Mouse (Mus musculus): ENCODE data around the gene Mta3. TPM values are rescaled to one million over a fixed set of nuclear protein-coding genes. Genes with fewer than 3 reads are reported as not detected.
A peak's percentile ranks its signal among the peaks of the same experiment; 100 is the strongest.

Mta3 gene
- polyA plus RNA-seq, 1 experiment from 2014 or later, result 31.8 TPM

- WGBS, result 94% methylated on average over 4 of the region's 4 CpGs
- no peaks in the 10 kb centered on the region for H3K36me3 ChIP-seq (replicated peaks)
- H3K27ac ChIP-seq, result no peak overlapping the region
- H3K27me3 ChIP-seq (ENCODE audit: poor library complexity, severe bottlenecking), result no peaks in the 10 kb centered on the region
- no peak for DNase-seq (ENCODE audit: extremely low spot score, low spot score)
- no peak overlapping the region for H3K4me3 ChIP-seq
- no peaks in the 10 kb centered on the region for H3K9me3 ChIP-seq
- peaks cover 22% of the 10 kb centered on the region for H3K4me1 ChIP-seq
Measured at GRCm38 (mm10) chr17:83830616-83831292, 124.8 kb downstream of the Mta3 start.

DNA sequence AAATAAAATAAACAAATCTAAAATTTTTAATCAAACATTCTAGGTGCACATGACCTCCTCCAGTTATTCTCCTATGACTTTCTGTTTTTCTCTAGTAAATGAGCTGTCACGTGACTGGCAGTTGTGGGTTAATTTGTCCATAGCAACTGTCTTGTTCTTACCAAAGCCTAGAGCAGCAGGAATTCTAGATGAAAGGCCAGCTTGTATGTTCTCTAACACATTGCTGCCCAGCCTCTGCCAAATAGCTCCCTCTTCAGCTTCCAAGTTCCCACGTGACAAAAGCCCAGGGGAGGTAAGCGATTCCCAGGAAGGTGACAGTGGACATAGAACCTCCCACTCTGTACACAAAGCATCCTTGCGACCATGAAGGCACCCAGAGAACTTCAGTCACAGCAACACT is 128.2 kb downstream of the Mta3 start:
- no peaks in the 10 kb centered on the region; the same call in 1 of the 2 replicates for H3K27me3 ChIP-seq (ENCODE audit: poor library complexity, severe bottlenecking)
- no peak overlapping the region for H3K27ac ChIP-seq
- H3K4me3 ChIP-seq, result no peak overlapping the region
- H3K4me1 ChIP-seq, result peaks cover 37% of the 10 kb centered on the region
- no peaks in the 10 kb centered on the region for H3K9me3 ChIP-seq
- DNase-seq (ENCODE audit: extremely low spot score, low spot score), result no peak
- WGBS, result 75% methylated on average over 4 of the region's 4 CpGs
- no peaks in the 10 kb centered on the region for H3K36me3 ChIP-seq (replicated peaks)

GRCm38 (mm10) chr17:83836048-83836447 is 130.1 kb downstream of the Mta3 start:
- WGBS, result 58% methylated on average over 3 of the region's 3 CpGs
- Histone ChIP-seq H3K9me3 (no peaks in the 10 kb centered on the region), H3K27me3 (ENCODE audit: poor library complexity, severe bottlenecking) (no peaks in the 10 kb centered on the region; the same call in 1 of the 2 replicates), H3K4me1 (peaks cover 30% of the 10 kb centered on the region), H3K27ac (0 out of 2 replicates have a peak overlapping the region, but pooled peaks have one; percentile 26), H3K36me3 (replicated peaks) (no peaks in the 10 kb centered on the region), H3K4me3 (no peak overlapping the region)
- DNase-seq (ENCODE audit: extremely low spot score, low spot score), result no peak

DNA sequence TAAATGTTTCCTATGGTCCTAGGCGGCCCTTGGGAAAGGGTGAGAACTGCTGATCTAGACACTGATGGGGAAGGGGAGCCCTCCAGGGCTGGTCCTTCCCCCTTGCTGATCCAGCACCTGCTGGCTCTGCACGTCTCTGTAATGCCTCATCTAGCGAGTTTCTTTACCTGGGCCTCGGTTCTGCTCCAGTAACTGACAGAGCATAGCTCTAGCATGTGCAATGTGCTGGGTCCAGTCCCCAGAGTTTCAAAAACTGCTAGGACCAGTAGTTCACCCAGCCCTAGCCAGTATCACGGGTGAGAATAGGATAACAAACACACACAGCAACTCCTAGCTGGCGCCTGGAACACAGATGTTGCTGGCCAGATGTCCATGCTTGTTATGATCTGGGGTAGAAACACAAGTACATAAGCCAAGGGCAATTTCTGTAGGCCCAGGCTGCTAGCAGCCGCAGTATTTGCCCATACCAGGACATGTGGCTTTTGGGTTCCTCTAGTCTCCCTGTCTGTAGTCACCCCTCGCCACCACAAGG is 131.8 kb downstream of the Mta3 start:
- DNase-seq (ENCODE audit: extremely low spot score, low spot score), result no peak
- 79% methylated on average over 8 of the region's 8 CpGs for WGBS

GRCm38 (mm10) chr17:83839132-83839531 is 133.2 kb downstream of the Mta3 start:
- Histone ChIP-seq H3K36me3 (replicated peaks) (no peaks in the 10 kb centered on the region), H3K27me3 (ENCODE audit: poor library complexity, severe bottlenecking) (no peaks in the 10 kb centered on the region; the same call in 1 of the 2 replicates), H3K4me1 (peaks cover 34% of the 10 kb centered on the region), H3K9me3 (no peaks in the 10 kb centered on the region), H3K27ac (no peak overlapping the region), H3K4me3 (no peak overlapping the region)
- WGBS, result 53% methylated on average over 9 of the region's 9 CpGs
- no peak for DNase-seq (ENCODE audit: extremely low spot score, low spot score)

More for the DNA sequence above, 131.8 kb downstream of the Mta3 start:
- H3K27me3 ChIP-seq (ENCODE audit: poor library complexity, severe bottlenecking), result no peaks in the 10 kb centered on the region; the same call in 1 of the 2 replicates
- H3K9me3 ChIP-seq, result no peaks in the 10 kb centered on the region
- no peak overlapping the region for H3K4me3 ChIP-seq
- no peaks in the 10 kb centered on the region for H3K36me3 ChIP-seq (replicated peaks)
- H3K4me1 ChIP-seq, result peaks cover 30% of the 10 kb centered on the region
- H3K27ac ChIP-seq, result no peak overlapping the region

DNA sequence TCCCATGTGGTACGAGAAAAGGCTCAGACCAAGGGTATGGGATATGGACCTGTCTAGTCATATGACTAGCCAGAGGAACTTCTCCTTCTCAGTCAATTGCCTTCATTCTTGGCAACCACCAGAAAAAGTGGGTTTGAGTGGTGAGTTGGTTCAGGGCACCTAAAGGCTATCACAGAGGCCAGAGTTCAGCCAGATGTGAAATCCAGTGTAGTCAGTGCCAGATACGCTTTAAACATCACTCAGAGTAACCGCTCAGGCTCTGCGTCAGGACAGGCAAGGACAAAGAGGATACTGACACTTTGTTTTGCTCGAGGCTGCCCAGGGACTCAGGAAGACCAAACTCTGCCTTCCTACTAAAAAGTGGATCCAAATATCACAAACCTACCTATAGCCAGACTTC is 135.0 kb downstream of the Mta3 start:
- 80% methylated on average over 5 of the region's 5 CpGs for whole genome bisulfite sequencing
- no peak for DNase-seq (ENCODE audit: extremely low spot score, low spot score)
- H3K4me1 ChIP-seq, result peaks cover 27% of the 10 kb centered on the region
- H3K9me3 ChIP-seq, result no peaks in the 10 kb centered on the region
- no peak overlapping the region for H3K27ac ChIP-seq
- H3K4me3 ChIP-seq, result no peak overlapping the region
- H3K36me3 ChIP-seq (replicated peaks), result no peaks in the 10 kb centered on the region
- H3K27me3 ChIP-seq (ENCODE audit: poor library complexity, severe bottlenecking), result no peaks in the 10 kb centered on the region; the same call in 1 of the 2 replicates

GRCm38 (mm10) chr17:83843780-83844179 is 137.8 kb downstream of the Mta3 start:
- peaks cover 11% of the 10 kb centered on the region for H3K27me3 ChIP-seq (ENCODE audit: poor library complexity, severe bottlenecking)
- H3K36me3 ChIP-seq (replicated peaks), result no peaks in the 10 kb centered on the region
- 0 out of 2 replicates have a peak overlapping the region, but pooled peaks have one; percentile 40 for H3K27ac ChIP-seq
- 77% methylated on average over 7 of the region's 7 CpGs for WGBS
- peaks cover 18% of the 10 kb centered on the region for H3K4me1 ChIP-seq
- no peaks in the 10 kb centered on the region for H3K9me3 ChIP-seq
- no peak for DNase-seq (ENCODE audit: extremely low spot score, low spot score)
- H3K4me3 ChIP-seq, result no peak overlapping the region

- peaks cover 31% of the 10 kb centered on the region for H3K4me1 ChIP-seq
- H3K27me3 ChIP-seq (ENCODE audit: poor library complexity, severe bottlenecking), result peaks cover 21% of the 10 kb centered on the region
- H3K9me3 ChIP-seq, result no peaks in the 10 kb centered on the region
- H3K27ac ChIP-seq, result no peak overlapping the region
- no peak overlapping the region for H3K4me3 ChIP-seq
- no peaks in the 10 kb centered on the region for H3K36me3 ChIP-seq (replicated peaks)
- no peak for DNase-seq (ENCODE audit: extremely low spot score, low spot score)
- 89% methylated on average over 8 of the region's 8 CpGs for WGBS
Measured at GRCm38 (mm10) chr17:83845538-83845937, 139.6 kb downstream of the Mta3 start.

DNA sequence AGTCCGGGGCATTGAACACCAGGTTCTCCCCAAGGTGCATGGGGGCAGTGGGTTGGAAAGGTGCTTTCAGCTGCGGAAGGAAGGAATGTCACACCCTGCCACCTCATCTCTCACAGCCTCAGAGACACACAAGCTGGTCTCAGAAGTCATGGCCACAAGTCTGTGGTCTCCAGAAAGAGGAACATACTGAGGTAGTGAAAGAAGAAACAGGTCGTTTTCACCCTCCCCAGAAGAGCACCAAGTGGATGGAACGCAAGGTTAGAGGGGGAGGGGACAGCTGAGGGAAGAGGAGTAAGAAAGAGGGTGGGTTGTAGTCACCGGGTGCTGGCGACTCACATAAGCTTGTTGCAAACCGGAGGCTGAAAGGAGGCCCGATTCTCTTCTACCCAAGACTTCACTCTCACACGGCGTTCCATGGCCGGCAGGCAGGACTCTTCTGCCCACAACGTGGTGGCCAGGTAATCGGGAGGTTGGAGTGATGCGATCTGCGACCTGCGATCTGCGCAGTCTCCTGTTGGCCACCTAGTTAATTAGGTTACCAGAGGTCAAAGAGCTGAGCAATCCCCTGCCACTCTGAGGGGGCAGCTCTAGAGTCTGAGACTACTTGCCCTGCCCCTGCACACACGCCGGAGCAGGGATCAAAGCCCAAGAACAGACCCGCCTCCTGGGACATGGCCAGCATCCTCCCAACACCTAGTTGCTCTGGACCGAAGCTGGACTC is 140.5 kb downstream of the Mta3 start:
- H3K27ac ChIP-seq, result no peak overlapping the region
- peaks cover 21% of the 10 kb centered on the region for H3K27me3 ChIP-seq (ENCODE audit: poor library complexity, severe bottlenecking)
- H3K36me3 ChIP-seq (replicated peaks), result no peaks in the 10 kb centered on the region
- no peak overlapping the region for H3K4me3 ChIP-seq
- WGBS, result 83% methylated on average over 21 of the region's 21 CpGs
- no peaks in the 10 kb centered on the region for H3K9me3 ChIP-seq
- no peak for DNase-seq (ENCODE audit: extremely low spot score, low spot score)
- H3K4me1 ChIP-seq, result peaks cover 31% of the 10 kb centered on the region

DNA sequence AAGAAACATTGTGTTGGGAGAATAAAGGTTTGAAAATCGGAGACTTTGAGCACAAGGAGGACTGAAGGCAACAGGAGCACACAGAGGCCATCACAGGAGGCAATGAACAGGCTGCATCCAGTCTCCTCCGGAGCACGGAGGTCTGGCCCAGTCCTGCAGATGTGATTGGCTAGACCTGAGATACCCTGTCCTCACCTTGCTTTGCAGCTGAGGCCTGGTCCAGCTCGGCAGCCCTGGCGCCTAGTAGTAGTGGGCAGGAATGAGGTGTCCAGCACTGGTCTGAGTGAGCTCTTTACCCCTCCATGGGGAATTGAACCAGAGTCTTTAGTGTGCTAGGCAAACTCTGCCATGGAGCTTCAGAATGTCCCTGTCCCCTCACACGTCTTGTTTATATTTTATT is 141.1 kb downstream of the Mta3 start:
- Histone ChIP-seq H3K9me3 (no peaks in the 10 kb centered on the region), H3K36me3 (replicated peaks) (no peaks in the 10 kb centered on the region), H3K4me3 (no peak overlapping the region), H3K4me1 (peaks cover 31% of the 10 kb centered on the region), H3K27ac (no peak overlapping the region), H3K27me3 (ENCODE audit: poor library complexity, severe bottlenecking) (peaks cover 21% of the 10 kb centered on the region)
- 89% methylated on average over 6 of the region's 6 CpGs for WGBS
- no peak for DNase-seq (ENCODE audit: extremely low spot score, low spot score)

- Histone ChIP-seq H3K4me1 (peaks cover 31% of the 10 kb centered on the region), H3K27me3 (ENCODE audit: poor library complexity, severe bottlenecking) (peaks cover 21% of the 10 kb centered on the region), H3K4me3 (no peak within 1 kb of the TSS), H3K36me3 (replicated peaks) (no peaks in the 10 kb centered on the region), H3K9me3 (no peaks in the 10 kb centered on the region), H3K27ac (no peak within 1 kb of the TSS)
- WGBS, result 81% methylated on average over 3 of the region's 3 CpGs
- DNase-seq (ENCODE audit: extremely low spot score, low spot score), result no peak
Measured at GRCm38 (mm10) chr17:83847815-83848214, 141.9 kb downstream of the Mta3 start, which contains the start of gene Haao. Gene Haao, minus strand, starts transcription at chr17:83847963.

GRCm38 (mm10) chr17:83848482-83848881 is 142.5 kb downstream of the Mta3 start:
- no peak overlapping the region for H3K4me3 ChIP-seq
- no peaks in the 10 kb centered on the region for H3K36me3 ChIP-seq (replicated peaks)
- no peaks in the 10 kb centered on the region for H3K9me3 ChIP-seq
- peaks cover 31% of the 10 kb centered on the region for H3K4me1 ChIP-seq
- WGBS, result 78% methylated on average over 4 of the region's 4 CpGs
- no peak overlapping the region for H3K27ac ChIP-seq
- no peak for DNase-seq (ENCODE audit: extremely low spot score, low spot score)
- peaks cover 21% of the 10 kb centered on the region for H3K27me3 ChIP-seq (ENCODE audit: poor library complexity, severe bottlenecking)
